Mouse (Mus musculus): ENCODE data around the gene Paqr8. TPM values are rescaled to one million over a fixed set of nuclear protein-coding genes. Genes with fewer than 3 reads are reported as not detected.

The Paqr8 gene
- polyA plus RNA-seq (2015; fragmentation: Illumina TruSeq; extraction: RNeasy Lipid Tissue Mini Kit (QIAGEN cat#74804); ENCODE audit: insufficient read depth, low replicate concordance), result 2.7 TPM

GRCm38 (mm10) chr1:20890404-20890921 is at the start of gene Paqr8:
TSS of gene Paqr8 (plus strand) at chr1:20890606.

GRCm38 (mm10) chr1:20951300-20951763 is 60.9 kb downstream of the Paqr8 start, which contains the start of gene Efhc1:
TSS of gene Efhc1 (plus strand) at chr1:20951626.

Other genes starting within 250 kb of the Paqr8 start
- gene Il17a, start 159.7 kb upstream of the Paqr8 start, polyA plus RNA-seq (2015; fragmentation: Illumina TruSeq; extraction: RNeasy Lipid Tissue Mini Kit (QIAGEN cat#74804); ENCODE audit: insufficient read depth, low replicate concordance), result not detected
- gene Il17f, start 100.0 kb upstream of the Paqr8 start, polyA plus RNA-seq (2015; fragmentation: Illumina TruSeq; extraction: RNeasy Lipid Tissue Mini Kit (QIAGEN cat#74804); ENCODE audit: insufficient read depth, low replicate concordance), result not detected
- gene Mcm3, start 70.3 kb upstream of the Paqr8 start, polyA plus RNA-seq (2015; fragmentation: Illumina TruSeq; extraction: RNeasy Lipid Tissue Mini Kit (QIAGEN cat#74804); ENCODE audit: insufficient read depth, low replicate concordance), result 46.2 TPM
- gene Efhc1, start 61.0 kb downstream of the Paqr8 start, polyA plus RNA-seq (2015; fragmentation: Illumina TruSeq; extraction: RNeasy Lipid Tissue Mini Kit (QIAGEN cat#74804); ENCODE audit: insufficient read depth, low replicate concordance), result 1.1 TPM
- gene Tram2, start 188.6 kb downstream of the Paqr8 start, polyA plus RNA-seq (2015; fragmentation: Illumina TruSeq; extraction: RNeasy Lipid Tissue Mini Kit (QIAGEN cat#74804); ENCODE audit: insufficient read depth, low replicate concordance), result 10.1 TPM

Measured in spleen, adult 10 weeks (tissue).